Mouse (Mus musculus): ENCODE measurements around the gene Ankmy2. TPM values are rescaled to one million over a fixed set of nuclear protein-coding genes. Genes with fewer than 3 reads are reported as not detected.

The Ankmy2 gene
- total RNA-seq, 2 experiments from 2014 or later: 14.5 to 17.2 TPM

DNA sequence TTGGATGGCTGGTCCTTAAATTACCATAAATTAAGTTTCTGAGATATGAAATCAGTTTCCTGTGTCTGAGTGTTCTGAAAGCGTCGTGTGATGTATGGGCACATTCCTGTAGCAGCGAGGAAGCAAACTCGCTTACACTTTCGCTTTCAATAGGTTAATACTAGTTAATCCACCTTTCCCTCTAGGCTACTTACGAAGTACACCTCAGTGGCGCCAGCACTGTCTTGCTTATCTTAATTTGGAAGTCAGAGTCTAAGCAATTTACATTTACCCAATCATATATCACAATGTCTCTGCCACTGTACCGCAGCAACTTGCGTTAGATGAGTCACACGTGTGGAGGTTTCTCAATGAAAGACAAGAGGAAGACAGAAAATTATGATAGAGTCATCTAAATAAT, 60.0 kb downstream of the Ankmy2 start:
- DNase-seq: no peak
- intact Hi-C loops (cut with DNase I): loop anchor here (10.0 kb wide), 1 partner anchor 1238 kb away; no protein-coding TSS in a partner anchor

DNA sequence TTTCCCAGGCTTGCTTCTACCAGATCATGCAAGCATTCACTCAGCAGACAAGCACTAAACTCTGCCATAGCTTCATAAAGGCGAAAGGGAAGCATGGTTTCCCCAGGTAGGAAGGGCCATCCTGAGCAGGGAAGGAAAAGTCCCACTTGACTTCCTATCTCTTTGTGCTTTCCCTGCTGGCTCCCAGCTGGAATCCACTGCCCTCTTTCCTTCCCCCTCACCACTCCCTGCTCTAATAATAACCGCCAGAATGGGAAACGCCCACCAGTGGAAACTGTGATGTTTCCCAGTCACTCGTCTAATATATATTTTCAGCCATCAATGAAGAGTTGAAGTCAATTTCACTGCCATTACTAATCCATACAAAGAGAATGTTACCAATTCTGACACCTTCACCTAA, 67.5 kb downstream of the Ankmy2 start:
- intact Hi-C loops (cut with DNase I): loop anchor here (5.0 kb wide), 1 partner anchor 38 kb away; no protein-coding TSS in a partner anchor
- no peak for DNase-seq

- intact Hi-C loops (cut with DNase I): no loop called here
- no peak for DNase-seq
Measured at GRCm38 (mm10) chr12:36231386-36231785, 74.5 kb downstream of the Ankmy2 start.

DNA sequence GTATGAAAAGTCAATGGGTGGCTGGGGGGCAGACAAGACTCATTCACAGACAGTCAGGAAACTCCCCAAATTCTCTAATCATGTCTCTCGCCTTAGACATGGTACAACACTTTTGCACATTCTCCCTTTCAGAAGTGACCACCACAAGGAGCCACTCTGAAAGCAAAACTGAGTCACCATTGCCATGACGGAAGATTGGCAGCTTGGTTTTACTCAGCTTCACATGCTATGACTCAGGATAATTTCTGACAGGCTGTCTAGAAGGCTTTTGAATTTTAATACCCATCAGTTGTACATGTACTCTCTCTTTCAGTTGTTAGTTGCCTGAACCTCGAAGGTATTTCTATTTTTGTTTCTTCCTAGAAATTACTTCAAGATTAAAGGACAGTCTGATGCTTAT, 84.3 kb downstream of the Ankmy2 start:
- intact Hi-C loops (cut with DNase I): no loop called here

More for the DNA sequence above, 84.3 kb downstream of the Ankmy2 start:
- DNase-seq: no peak

Other genes starting within 250 kb of the Ankmy2 start
- not detected for gene Agr3, start 231.5 kb upstream of the Ankmy2 start, total RNA-seq (2021)
- gene Agr2, start 164.2 kb upstream of the Ankmy2 start, total RNA-seq (2021): not detected
- gene Tspan13, start 114.6 kb upstream of the Ankmy2 start, total RNA-seq (2021): 10 to 100 TPM; 47.2 to 57.1 TPM
- 100 to 1,000 TPM; 170 to 180 TPM for gene Bzw2, start 966 bp downstream of the Ankmy2 start, total RNA-seq (2021)
- not detected for gene Lrrc72, start 96.3 kb downstream of the Ankmy2 start, total RNA-seq (2021)
- under 1 TPM; 0.39 to 0.43 TPM for gene Sostdc1, start 157.0 kb downstream of the Ankmy2 start, total RNA-seq (2021)
- 1 to 10 TPM; 4.6 to 5.8 TPM for gene Ispd, start 224.3 kb downstream of the Ankmy2 start, total RNA-seq (2021)
- under 1 TPM; 0.95 to 0.97 TPM for gene D630036H23Rik, start 225.1 kb downstream of the Ankmy2 start, total RNA-seq (2021)

All from heart, postnatal 36 days (tissue).